In the genomic region with DNA sequence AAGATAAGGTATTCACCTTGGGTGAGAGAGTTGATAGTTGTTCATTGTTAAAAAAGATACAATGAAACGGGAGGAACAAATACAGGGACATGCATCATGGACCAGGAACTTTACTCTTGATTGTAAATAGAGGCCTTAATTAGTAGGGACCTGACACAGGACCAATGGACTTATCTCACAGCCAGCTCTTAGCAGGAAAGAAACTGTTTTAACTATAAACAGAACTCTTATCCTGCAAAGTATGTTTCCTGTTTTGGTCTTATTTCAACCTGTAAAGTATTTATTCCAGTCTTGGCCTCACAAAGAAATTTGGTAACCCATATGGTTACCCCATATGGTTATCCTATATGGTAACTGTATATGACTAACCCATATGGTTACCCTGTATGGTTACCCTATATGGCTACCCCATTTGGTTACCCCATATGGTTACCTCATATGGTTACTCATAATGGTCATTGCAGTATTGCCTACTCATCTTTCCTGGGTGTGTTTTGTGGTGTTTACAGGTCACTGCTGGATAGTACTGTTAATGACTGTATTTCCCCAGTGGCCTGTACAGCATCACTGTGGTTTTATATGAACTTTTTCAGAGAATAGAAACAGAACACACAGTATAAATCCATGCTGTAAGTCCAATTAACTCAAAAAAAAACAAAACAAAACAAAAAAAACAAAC, we compare ENCODE assay signal across 8 mouse cellular contexts.
"Had no signal": no experiment of that assay in that cellular context is flagged by ENCODE, and none has a peak within 500 bp of the region (broad histone marks: within the 10 kb centered on the region; RNA-seq: fewer than 3 reads in every experiment).

No protein-coding gene starts in this region.

- DNase-seq: kidney, adult 2 months; kidney, postnatal 25 days; liver, embryonic 13.5 days; lung, adult 2 months; lung, postnatal 14 days; lung, postnatal 4 days; thymus, adult 18-20 months; thymus, postnatal 4 days had no signal
